Mouse (Mus musculus) hindbrain, embryonic 13.5 days (tissue): ENCODE measurements around the gene 4930404N11Rik. TPM values are rescaled to one million over a fixed set of nuclear protein-coding genes. Genes with fewer than 3 reads are reported as not detected.

Experiments
- ATAC-seq: fragments of 200-750 bp; cut with Nextera tagmentation; 2 replicates; pipeline ENCODE4 v1.8.0; 2017; ENCODE audit warnings: moderate TSS enrichment; ENCODE audit not compliant: low FRiP score
- H3K27ac ChIP-seq: fragments of 300-500 bp; sonication (generic); 2 replicates; pipeline ENCODE4 v1.5.1; 2015; ENCODE audit warnings: inconsistent platforms, mild to moderate bottlenecking, moderate library complexity
- H3K27me3 ChIP-seq: fragments of 300-500 bp; sonication (generic); 2 replicates; pipeline ENCODE4 v1.6.1; 2015; ENCODE audit warnings: mild to moderate bottlenecking, inconsistent platforms
- H3K36me3 ChIP-seq: fragments of 300-500 bp; sonication (generic); 2 replicates; pipeline ENCODE4 v1.6.1; 2015; ENCODE audit warnings: mild to moderate bottlenecking, inconsistent platforms
- H3K4me1 ChIP-seq: fragments of 300-500 bp; sonication (generic); replicated peaks from 2 replicates; pipeline ENCODE4 v1.6.1; 2015; ENCODE audit warnings: inconsistent platforms
- H3K4me2 ChIP-seq: fragments of 300-500 bp; sonication (generic); 2 replicates; pipeline ENCODE4 v1.6.1; 2015; ENCODE audit warnings: inconsistent platforms, mild to moderate bottlenecking, moderate library complexity
- H3K4me3 ChIP-seq: fragments of 300-500 bp; sonication (generic); 2 replicates; pipeline ENCODE4 v1.5.1; 2015; ENCODE audit warnings: mild to moderate bottlenecking, inconsistent platforms
- H3K9ac ChIP-seq: fragments of 300-500 bp; sonication (generic); 2 replicates; pipeline ENCODE4 v1.6.1; 2015; ENCODE audit warnings: mild to moderate bottlenecking, inconsistent platforms
- H3K9me3 ChIP-seq: fragments of 300-500 bp; sonication (generic); 2 replicates; pipeline ENCODE4 v1.6.1; 2016; ENCODE audit warnings: inconsistent platforms
- WGBS: fragments of 180-500 bp; shearing (Covaris S2); methylation state at CpG from one replicate; pipeline ENCODE4 v1.1.7; 2015; 5-methylcytosine and 5-hydroxymethylcytosine counted together
- polyA plus RNA-seq: library from polyadenylated mRNA; unstranded; fragments of >200 nt; fragmentation: Nextera tagmentation; extraction: Ambion mirVana; gene quantifications from 2 replicates; pipeline ENCODE4 v1.2.1, GENCODE M21; 2015

4930404N11Rik gene
- polyA plus RNA-seq, 1 experiment from 2014 or later: 1.1 TPM

GRCm38 (mm10) chr10:81400371-81401204, 35.0 kb upstream of the 4930404N11Rik start:
- H3K9ac ChIP-seq: peak overlapping the region; percentile 56
- peaks cover 42% of the 10 kb centered on the region for H3K36me3 ChIP-seq
- no peak overlapping the region for H3K4me3 ChIP-seq
- peak overlapping the region; percentile 92 for H3K27ac ChIP-seq
- ATAC-seq: no peak
- peaks cover 13% of the 10 kb centered on the region; the same call in 1 of the 2 replicates for H3K27me3 ChIP-seq
- H3K4me1 ChIP-seq: peaks cover 80% of the 10 kb centered on the region
- H3K9me3 ChIP-seq: no peaks in the 10 kb centered on the region
- 39% methylated on average over 22 of the region's 22 CpGs for WGBS
- peak overlapping the region; percentile 32; the same call in 1 of the 2 replicates for H3K4me2 ChIP-seq

DNA sequence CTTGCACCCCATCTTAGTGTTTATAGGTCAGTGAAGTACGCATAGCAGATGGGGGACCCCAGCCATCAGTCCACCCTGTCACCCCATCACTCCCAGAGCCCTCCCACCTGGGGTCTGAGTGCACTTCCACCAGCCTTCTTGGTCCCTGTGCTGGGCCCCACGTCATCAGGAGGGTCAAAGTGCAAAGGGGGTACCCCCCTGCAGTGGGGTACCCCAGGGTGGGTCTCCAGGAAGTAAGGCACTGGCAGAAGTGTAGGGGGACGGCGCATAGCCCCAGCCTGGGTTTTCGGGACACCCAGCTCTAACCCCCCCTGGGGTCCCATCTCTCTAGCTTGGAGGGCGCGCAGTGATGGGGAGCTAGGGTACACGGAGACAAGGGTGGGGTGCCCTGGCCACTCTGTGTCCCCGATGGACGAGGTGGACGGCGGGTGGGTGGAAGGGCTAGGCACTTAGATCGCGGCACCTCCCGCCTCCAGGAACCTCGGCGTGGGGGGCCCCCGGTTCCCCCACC, 34.2 kb upstream of the 4930404N11Rik start:
- Histone ChIP-seq H3K4me1 (peaks cover 80% of the 10 kb centered on the region), H3K36me3 (peaks cover 37% of the 10 kb centered on the region), H3K9me3 (no peaks in the 10 kb centered on the region), H3K27me3 (peaks cover 8% of the 10 kb centered on the region; the same call in 1 of the 2 replicates), H3K27ac (no peak overlapping the region), H3K4me3 (no peak overlapping the region), H3K4me2 (peak overlapping the region; percentile 32; the same call in 1 of the 2 replicates), H3K9ac (peak overlapping the region; percentile 39)
- no peak for ATAC-seq
- 79% methylated on average over 18 of the region's 18 CpGs for WGBS

DNA sequence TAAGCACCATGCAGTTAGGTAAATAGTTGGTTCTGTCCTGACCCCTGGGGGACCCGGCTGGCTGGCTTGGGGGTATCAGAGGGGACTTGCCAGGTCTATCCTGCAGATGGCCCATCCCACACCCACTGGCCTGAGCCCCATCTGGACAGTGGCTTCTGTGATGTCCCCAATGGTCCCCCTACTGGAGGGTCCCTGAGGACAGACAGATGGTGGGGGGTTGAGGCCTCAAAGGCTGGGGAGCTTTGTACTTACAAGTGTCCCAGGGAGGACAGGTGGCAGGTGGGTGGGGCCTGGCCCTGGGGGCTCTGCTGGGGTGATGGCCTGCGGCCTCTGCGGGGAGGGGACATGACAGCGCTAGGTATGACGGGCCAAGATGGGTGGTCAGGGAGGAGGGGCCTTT, 33.7 kb upstream of the 4930404N11Rik start:
- Histone ChIP-seq H3K36me3 (peaks cover 32% of the 10 kb centered on the region), H3K9me3 (no peaks in the 10 kb centered on the region), H3K4me3 (no peak overlapping the region), H3K27ac (no peak overlapping the region), H3K27me3 (0 out of 2 replicates have a peak, but pooled peaks cover 3% of the 10 kb centered on the region), H3K4me2 (no peak overlapping the region), H3K9ac (0 out of 2 replicates have a peak overlapping the region, but pooled peaks have one; percentile 16), H3K4me1 (peaks cover 76% of the 10 kb centered on the region)
- 63% methylated on average over 5 of the region's 5 CpGs for WGBS
- no peak for ATAC-seq

GRCm38 (mm10) chr10:81396749-81397148, 31.1 kb upstream of the 4930404N11Rik start:
- no peak for ATAC-seq
- Histone ChIP-seq H3K36me3 (peaks cover 25% of the 10 kb centered on the region), H3K4me2 (no peak overlapping the region), H3K9me3 (no peaks in the 10 kb centered on the region), H3K27ac (peak overlapping the region; percentile 50), H3K4me3 (no peak overlapping the region), H3K4me1 (peaks cover 69% of the 10 kb centered on the region), H3K9ac (peak overlapping the region; percentile 60), H3K27me3 (0 out of 2 replicates have a peak, but pooled peaks cover 5% of the 10 kb centered on the region)
- 59% methylated on average over 5 of the region's 5 CpGs for WGBS

DNA sequence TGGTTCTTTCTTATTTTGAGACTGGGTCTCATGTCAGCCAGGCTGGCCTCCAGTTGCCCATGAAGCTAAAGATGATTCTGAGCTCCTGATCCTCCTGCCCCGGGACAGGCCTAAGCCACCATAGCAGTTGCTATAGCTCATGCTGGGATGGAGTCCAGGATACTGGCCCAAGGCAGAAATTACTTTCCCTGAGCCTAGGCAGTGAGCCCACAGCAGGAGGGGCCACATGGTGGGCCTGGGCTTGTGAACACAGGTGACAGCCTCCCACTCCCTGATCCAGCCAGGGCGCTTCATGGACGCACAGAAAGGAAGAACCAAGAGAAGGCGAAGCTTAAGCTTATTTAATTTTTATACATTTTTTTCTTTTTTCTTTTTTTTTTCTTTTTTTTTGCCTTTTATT, 30.2 kb upstream of the 4930404N11Rik start:
- H3K4me3 ChIP-seq: no peak overlapping the region
- peaks cover 60% of the 10 kb centered on the region for H3K4me1 ChIP-seq
- 0 out of 2 replicates have a peak, but pooled peaks cover 5% of the 10 kb centered on the region for H3K27me3 ChIP-seq
- no peaks in the 10 kb centered on the region for H3K9me3 ChIP-seq
- no peak overlapping the region for H3K4me2 ChIP-seq
- no peak overlapping the region for H3K27ac ChIP-seq
- no peak for ATAC-seq
- 84% methylated on average over 4 of the region's 4 CpGs for WGBS
- peaks cover 29% of the 10 kb centered on the region for H3K36me3 ChIP-seq
- H3K9ac ChIP-seq: no peak overlapping the region

DNA sequence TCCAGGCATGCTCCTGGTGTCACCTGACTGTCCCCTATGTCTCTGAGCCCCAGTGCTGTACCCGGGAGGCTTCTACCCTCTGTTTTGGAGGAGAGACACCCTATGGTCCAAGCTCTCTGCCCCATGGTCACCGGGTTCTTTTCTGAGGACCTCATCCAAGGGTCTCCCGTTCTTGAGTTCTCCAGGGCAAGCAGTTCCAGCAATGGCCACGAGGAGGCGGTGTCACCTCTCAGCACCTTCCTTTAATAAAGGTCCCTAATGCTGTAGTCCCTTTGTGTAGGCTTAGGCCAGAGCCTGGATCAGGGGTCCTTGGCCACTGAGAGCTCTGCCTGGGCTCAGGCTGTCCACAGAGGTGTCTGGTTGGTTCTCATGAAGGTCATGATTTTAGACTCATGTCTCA, 29.5 kb upstream of the 4930404N11Rik start:
- no peak for ATAC-seq
- no peak overlapping the region for H3K9ac ChIP-seq
- no peak overlapping the region for H3K4me2 ChIP-seq
- H3K36me3 ChIP-seq: peaks cover 25% of the 10 kb centered on the region
- H3K9me3 ChIP-seq: no peaks in the 10 kb centered on the region
- H3K27me3 ChIP-seq: 0 out of 2 replicates have a peak, but pooled peaks cover 5% of the 10 kb centered on the region
- H3K4me1 ChIP-seq: peaks cover 53% of the 10 kb centered on the region
- 15% methylated on average over 5 of the region's 5 CpGs for WGBS
- H3K27ac ChIP-seq: no peak overlapping the region
- no peak overlapping the region for H3K4me3 ChIP-seq

DNA sequence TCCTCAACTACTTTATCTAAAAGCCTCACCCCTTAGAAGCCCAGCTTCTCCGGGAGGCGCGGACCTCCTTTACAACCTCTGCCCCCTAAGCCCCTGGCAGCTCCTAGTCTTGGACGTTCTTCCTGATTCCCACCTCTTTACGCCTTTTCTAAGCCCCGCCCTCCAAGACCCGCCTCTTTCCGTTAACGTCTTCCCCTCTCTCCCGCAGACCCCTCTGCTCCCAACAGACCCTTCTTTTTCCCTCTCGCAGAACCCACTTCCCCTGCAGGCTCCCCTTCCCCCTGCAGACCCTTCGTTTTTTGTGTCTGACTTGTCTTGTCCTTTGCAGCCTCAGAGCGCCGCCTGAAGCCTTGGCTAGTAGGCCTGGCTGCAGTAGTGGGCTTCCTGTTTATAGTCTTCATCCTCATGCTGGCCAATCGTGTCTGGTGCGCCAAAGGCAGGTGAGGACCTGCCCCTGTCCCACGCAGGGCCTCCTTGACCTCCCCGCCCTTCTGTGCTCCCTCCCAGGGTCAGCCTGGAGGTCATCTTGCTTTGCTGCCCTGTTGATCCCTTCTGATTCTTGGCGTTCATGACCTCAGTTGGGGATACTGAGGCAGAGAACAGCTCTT, 27.9 kb upstream of the 4930404N11Rik start:
- no peak for ATAC-seq
- 8% methylated on average over 19 of the region's 19 CpGs for WGBS
- H3K27ac ChIP-seq: peak overlapping the region; percentile 40
- H3K27me3 ChIP-seq: 0 out of 2 replicates have a peak, but pooled peaks cover 5% of the 10 kb centered on the region
- peak overlapping the region; percentile 59 for H3K9ac ChIP-seq
- peaks cover 53% of the 10 kb centered on the region for H3K4me1 ChIP-seq
- H3K4me3 ChIP-seq: peak overlapping the region; percentile 18
- peak overlapping the region; percentile 45 for H3K4me2 ChIP-seq
- H3K36me3 ChIP-seq: peaks cover 20% of the 10 kb centered on the region; the same call in 1 of the 2 replicates
- no peaks in the 10 kb centered on the region for H3K9me3 ChIP-seq

GRCm38 (mm10) chr10:81392781-81393185, 27.2 kb upstream of the 4930404N11Rik start, which contains the start of gene Smim24:
Gene Smim24, plus strand, starts transcription at chr10:81393051.
- H3K9ac ChIP-seq: peak within 1 kb of the TSS; percentile 59
- 71% methylated on average over 14 of the region's 14 CpGs for WGBS
- H3K4me2 ChIP-seq: peak within 1 kb of the TSS; percentile 45
- H3K4me3 ChIP-seq: peak within 1 kb of the TSS; percentile 18
- ATAC-seq: no peak
- H3K27ac ChIP-seq: peak within 1 kb of the TSS; percentile 40
- H3K27me3 ChIP-seq: 0 out of 2 replicates have a peak, but pooled peaks cover 2% of the 10 kb centered on the region
- peaks cover 46% of the 10 kb centered on the region for H3K4me1 ChIP-seq
- H3K36me3 ChIP-seq: peaks cover 26% of the 10 kb centered on the region
- H3K9me3 ChIP-seq: no peaks in the 10 kb centered on the region

DNA sequence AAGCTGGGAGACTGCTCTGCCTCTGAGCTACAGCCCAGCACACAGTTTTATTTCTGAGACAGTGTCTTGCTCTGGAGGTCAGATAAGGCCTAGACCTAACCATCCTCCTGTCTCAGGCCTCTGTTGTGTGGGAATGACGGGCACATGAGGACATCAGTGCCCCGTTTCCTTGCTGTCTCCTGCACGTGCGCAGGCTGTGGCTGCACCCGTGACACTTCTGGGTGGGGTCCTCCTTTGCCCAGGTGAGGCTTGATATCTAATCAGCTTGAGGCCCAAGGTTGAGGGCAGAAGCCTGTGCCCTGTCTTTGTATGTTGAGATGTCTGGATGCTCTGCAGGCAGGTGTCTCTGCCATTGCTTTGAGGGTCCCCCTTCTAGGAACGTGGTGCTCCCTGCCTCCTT, 26.7 kb upstream of the 4930404N11Rik start:
- no peaks in the 10 kb centered on the region for H3K9me3 ChIP-seq
- H3K27me3 ChIP-seq: 0 out of 2 replicates have a peak, but pooled peaks cover 2% of the 10 kb centered on the region
- H3K4me2 ChIP-seq: no peak overlapping the region
- ATAC-seq: no peak
- H3K36me3 ChIP-seq: peaks cover 26% of the 10 kb centered on the region
- H3K27ac ChIP-seq: no peak overlapping the region
- no peak overlapping the region for H3K9ac ChIP-seq
- WGBS: 82% methylated on average over 6 of the region's 6 CpGs
- peaks cover 41% of the 10 kb centered on the region for H3K4me1 ChIP-seq
- no peak overlapping the region for H3K4me3 ChIP-seq

DNA sequence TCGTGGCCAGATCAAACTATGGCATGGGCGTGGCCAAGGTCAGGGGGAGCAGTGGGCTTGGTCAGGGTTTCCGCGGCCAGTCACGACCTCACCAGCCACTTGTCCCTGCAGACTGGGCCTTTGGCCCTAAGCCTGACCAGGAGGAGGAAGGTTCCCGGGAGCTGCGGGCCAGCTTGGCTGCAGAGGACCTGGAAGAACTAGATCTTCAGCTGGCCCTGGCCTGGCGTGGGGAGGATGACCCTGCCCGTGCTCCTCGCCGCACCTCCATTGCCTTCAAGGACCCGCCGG, 25.0 kb upstream of the 4930404N11Rik start:
- H3K9ac ChIP-seq: no peak overlapping the region
- peaks cover 41% of the 10 kb centered on the region for H3K36me3 ChIP-seq
- H3K4me3 ChIP-seq: no peak overlapping the region
- no peak for ATAC-seq
- WGBS: 88% methylated on average over 13 of the region's 13 CpGs
- no peak overlapping the region for H3K4me2 ChIP-seq
- H3K9me3 ChIP-seq: no peaks in the 10 kb centered on the region
- H3K27ac ChIP-seq: no peak overlapping the region
- 0 out of 2 replicates have a peak, but pooled peaks cover 2% of the 10 kb centered on the region for H3K27me3 ChIP-seq
- H3K4me1 ChIP-seq: peaks cover 31% of the 10 kb centered on the region

GRCm38 (mm10) chr10:81389801-81390677, 24.4 kb upstream of the 4930404N11Rik start:
- Histone ChIP-seq H3K9ac (peak overlapping the region; percentile 55; the same call in 1 of the 2 replicates), H3K4me3 (no peak overlapping the region), H3K4me2 (no peak overlapping the region), H3K36me3 (peaks cover 41% of the 10 kb centered on the region), H3K27me3 (0 out of 2 replicates have a peak, but pooled peaks cover 2% of the 10 kb centered on the region), H3K4me1 (peaks cover 37% of the 10 kb centered on the region), H3K9me3 (no peaks in the 10 kb centered on the region), H3K27ac (0 out of 2 replicates have a peak overlapping the region, but pooled peaks have one; percentile 52)
- 61% methylated on average over 23 of the region's 23 CpGs for WGBS
- peak; percentile 19; the same call in 1 of the 2 replicates for ATAC-seq
